Mouse (Mus musculus) adrenal gland (tissue): ENCODE results near the gene Tmem82.

Source experiments
- intact Hi-C: fragments of 180-260 bp; cut with DNase I; formaldehyde crosslinking; loops from one replicate; pipeline ENCODE4 v1.15.1; 2025
- long read RNA-seq, 2 experiments: library from polyadenylated mRNA; unstranded; transcript quantifications; one replicate each; pipeline ENCODE4 v2.0.0; 2020; ENCODE audit warnings: borderline replicate concordance in 1 of 2; ENCODE audit not compliant: insufficient replicate concordance in 1 of 2

Gene Tmem82
- long read RNA-seq, experiment 1, partial matches to known transcripts, result 0 of 3 reads
- long read RNA-seq, experiment 1, other reads (novel, unspliced or antisense), result 2 of 3 reads
- long read RNA-seq, experiment 2, result 0 reads

- intact Hi-C loops, result loop anchor here (5.0 kb wide), 1 partner anchor 229 kb away; the partner anchor contains the start of gene Ctrc
Measured at GRCm38 (mm10) chr4:141618565-141619243, at the start of gene Tmem82. TSS of gene Tmem82 (minus strand) at chr4:141618633.

GRCm38 (mm10) chr4:141664799-141665198 lies 46.4 kb upstream of the Tmem82 start, which contains the start of gene Plekhm2:
TSS of gene Plekhm2 (minus strand) at chr4:141664899.
- intact Hi-C loops, result no loop called here

GRCm38 (mm10) chr4:141664011-141664745 lies 45.7 kb upstream of the Tmem82 start:
- intact Hi-C loops, result no loop called here

- intact Hi-C loops, result no loop called here
Measured at GRCm38 (mm10) chr4:141663122-141663931, 44.9 kb upstream of the Tmem82 start.

GRCm38 (mm10) chr4:141660884-141661283 lies 42.5 kb upstream of the Tmem82 start:
- intact Hi-C loops, result no loop called here

GRCm38 (mm10) chr4:141659739-141660138 lies 41.3 kb upstream of the Tmem82 start:
- intact Hi-C loops, result no loop called here

GRCm38 (mm10) chr4:141658846-141659484 lies 40.5 kb upstream of the Tmem82 start:
- intact Hi-C loops, result no loop called here

- intact Hi-C loops, result no loop called here
Measured at GRCm38 (mm10) chr4:141656932-141657331, 38.5 kb upstream of the Tmem82 start.

- intact Hi-C loops, result no loop called here
Measured at GRCm38 (mm10) chr4:141655908-141656608, 37.6 kb upstream of the Tmem82 start.

GRCm38 (mm10) chr4:141654509-141654908 lies 36.1 kb upstream of the Tmem82 start:
- intact Hi-C loops, result no loop called here

- intact Hi-C loops, result no loop called here
Measured at GRCm38 (mm10) chr4:141653813-141654212, 35.4 kb upstream of the Tmem82 start.

GRCm38 (mm10) chr4:141653044-141653443 lies 34.6 kb upstream of the Tmem82 start:
- intact Hi-C loops, result no loop called here

- intact Hi-C loops, result no loop called here
Measured at GRCm38 (mm10) chr4:141651944-141652343, 33.5 kb upstream of the Tmem82 start.

GRCm38 (mm10) chr4:141651286-141651685 lies 32.9 kb upstream of the Tmem82 start:
- intact Hi-C loops, result no loop called here

GRCm38 (mm10) chr4:141649244-141649643 lies 30.8 kb upstream of the Tmem82 start:
- intact Hi-C loops, result no loop called here

- intact Hi-C loops, result no loop called here
Measured at GRCm38 (mm10) chr4:141648262-141648661, 29.8 kb upstream of the Tmem82 start.

- intact Hi-C loops, result no loop called here
Measured at GRCm38 (mm10) chr4:141647187-141647586, 28.8 kb upstream of the Tmem82 start.

- intact Hi-C loops, result no loop called here
Measured at GRCm38 (mm10) chr4:141645988-141646387, 27.6 kb upstream of the Tmem82 start.

GRCm38 (mm10) chr4:141643118-141643855 lies 24.9 kb upstream of the Tmem82 start:
- intact Hi-C loops, result no loop called here
